Mouse (Mus musculus): ENCODE measurements around the gene Wrap73.

Gene Wrap73

GRCm38 (mm10) chr4:154185001-154185400 lies 42.8 kb downstream of the Wrap73 start:
- DNase-seq (ENCODE audit: low read depth, low spot score): no peak

GRCm38 (mm10) chr4:154186002-154186537 lies 43.9 kb downstream of the Wrap73 start:
- no peak for DNase-seq (ENCODE audit: low read depth, low spot score)

DNA sequence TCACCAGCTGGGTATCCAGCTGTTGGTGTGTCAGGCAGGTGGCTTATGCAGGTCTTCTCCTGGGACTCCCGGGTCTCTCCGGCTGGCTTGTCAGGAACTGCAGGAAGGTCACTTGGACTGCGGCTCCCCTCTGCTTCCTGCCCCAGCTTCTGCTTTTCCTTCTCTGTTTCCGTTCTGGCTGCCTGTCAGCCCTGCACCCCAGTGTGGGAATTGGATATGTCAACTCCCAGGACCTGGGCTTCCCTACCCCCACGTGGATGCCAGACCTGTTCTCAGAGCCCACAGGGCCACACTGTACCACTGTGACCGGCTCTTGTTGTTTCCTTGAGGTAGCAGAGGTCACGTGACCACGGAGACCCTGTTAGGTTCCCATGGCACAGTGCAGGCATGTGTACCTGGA lies 46.8 kb downstream of the Wrap73 start:
- DNase-seq (ENCODE audit: low read depth, low spot score): peak; percentile 13

- DNase-seq (ENCODE audit: low read depth, low spot score): no peak
Measured at GRCm38 (mm10) chr4:154197961-154198360, 55.8 kb downstream of the Wrap73 start.

DNA sequence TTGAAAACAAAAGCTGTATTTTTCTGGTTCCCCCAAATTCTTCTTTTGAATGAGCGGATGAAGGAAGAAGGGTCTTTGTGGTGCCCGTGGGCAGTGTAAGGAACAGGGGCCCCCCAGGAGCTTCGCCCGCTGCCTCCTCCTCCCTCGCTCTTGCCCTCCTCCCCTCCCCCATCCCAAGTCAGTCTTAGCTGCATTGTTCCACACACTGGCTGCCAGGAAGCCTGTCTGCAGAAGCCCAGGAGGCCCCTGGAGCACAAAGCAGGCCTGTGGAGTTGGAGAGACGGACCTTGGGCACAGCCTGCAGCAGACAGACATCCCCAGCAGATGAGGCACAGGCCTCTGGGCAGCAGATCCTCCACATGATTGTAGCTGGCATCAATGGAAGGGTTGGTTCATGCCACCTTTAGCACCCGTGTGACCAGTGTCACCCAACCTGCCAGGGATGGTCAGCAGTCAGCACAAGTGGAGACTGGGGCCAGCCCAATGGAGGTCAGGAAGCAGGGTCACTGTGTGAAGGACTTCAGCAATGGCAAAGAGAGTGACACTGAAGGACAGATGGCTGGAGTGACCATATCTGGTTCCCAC lies 56.3 kb downstream of the Wrap73 start:
- no peak for DNase-seq (ENCODE audit: low read depth, low spot score)

DNA sequence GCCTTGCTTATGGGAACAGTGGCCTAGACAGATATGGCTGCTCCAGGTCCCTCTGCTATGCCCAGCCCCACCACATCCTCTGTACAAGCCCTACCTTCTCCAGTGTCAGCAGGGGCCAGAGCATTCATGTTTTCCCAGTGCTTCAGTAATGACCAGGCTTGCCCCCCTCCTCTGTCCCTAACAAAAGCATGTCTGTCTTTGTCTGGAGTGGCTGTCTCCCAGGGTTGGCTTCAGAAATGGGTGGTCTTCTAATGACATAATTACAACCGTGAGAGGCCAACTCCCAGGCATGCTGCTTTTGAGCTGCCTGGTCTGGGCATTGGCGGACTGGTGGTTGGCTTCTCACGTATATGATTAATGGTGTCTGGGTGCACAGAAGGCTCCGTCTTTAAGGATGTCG lies 59.3 kb downstream of the Wrap73 start:
- no peak for DNase-seq (ENCODE audit: low read depth, low spot score)

DNA sequence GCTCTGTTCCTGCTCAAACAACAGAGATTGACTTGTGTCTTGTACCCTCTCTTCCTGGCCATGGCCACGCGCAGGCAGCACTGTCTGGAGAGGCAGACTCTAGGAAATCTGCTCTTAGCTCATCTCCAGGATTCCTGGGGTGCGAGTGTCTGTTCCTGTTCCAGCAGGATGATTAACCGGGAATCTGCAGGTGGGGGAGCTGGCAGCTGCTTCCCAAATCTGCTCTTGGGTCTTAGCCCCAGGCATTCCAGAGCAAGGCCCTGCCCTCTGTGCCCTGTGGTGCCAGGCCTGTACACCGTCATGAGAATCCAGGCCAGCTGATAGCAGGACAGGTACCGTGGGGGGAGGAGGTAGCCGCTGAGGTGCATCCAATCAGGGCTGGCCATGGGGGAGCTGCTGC lies 62.4 kb downstream of the Wrap73 start:
- DNase-seq (ENCODE audit: low read depth, low spot score): no peak

GRCm38 (mm10) chr4:154205392-154205791 lies 63.2 kb downstream of the Wrap73 start:
- no peak for DNase-seq (ENCODE audit: low read depth, low spot score)

DNA sequence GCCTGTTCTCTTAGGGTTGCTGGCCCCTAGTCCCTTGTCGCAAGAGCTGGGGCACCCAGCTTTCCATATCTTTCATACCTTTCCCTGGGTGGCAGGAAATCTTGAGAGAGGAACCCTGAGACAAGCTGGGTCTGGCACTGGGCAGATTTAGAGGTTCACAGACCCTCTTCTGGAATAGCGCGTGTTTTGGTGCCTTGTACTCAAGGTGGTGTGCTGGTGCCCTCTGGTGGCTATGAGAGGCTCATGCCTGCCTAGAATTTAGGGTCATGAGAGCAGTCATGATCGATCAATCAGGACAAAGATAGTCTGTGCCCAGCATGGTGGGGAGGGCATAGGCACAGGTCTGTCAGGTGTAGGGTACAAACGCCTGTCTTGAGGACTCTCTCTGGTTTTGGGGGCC lies 65.1 kb downstream of the Wrap73 start:
- no peak for DNase-seq (ENCODE audit: low read depth, low spot score)

GRCm38 (mm10) chr4:154209054-154209453 lies 66.9 kb downstream of the Wrap73 start:
- peak; percentile 44 for DNase-seq (ENCODE audit: low read depth, low spot score)

DNA sequence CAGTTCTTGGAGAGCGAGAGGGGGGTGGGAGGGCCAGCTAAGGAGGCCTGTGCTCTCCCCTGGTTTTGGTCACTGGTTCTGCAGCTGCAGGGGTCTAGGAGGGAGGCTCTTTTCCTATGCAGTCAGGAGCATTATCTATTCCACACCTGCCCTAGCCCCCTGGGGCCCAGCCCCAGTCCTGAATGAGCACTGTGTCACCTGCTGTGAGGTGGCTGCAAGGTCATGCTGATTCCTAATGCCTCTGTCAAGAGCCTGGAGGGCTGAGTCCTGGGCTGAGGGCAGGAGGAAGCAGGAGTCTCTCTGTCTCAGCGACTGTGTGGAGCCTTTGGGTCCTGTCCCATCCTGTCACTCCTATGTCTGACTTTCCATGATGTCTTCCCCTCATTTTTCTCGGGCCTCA lies 67.7 kb downstream of the Wrap73 start:
- DNase-seq (ENCODE audit: low read depth, low spot score): no peak

DNA sequence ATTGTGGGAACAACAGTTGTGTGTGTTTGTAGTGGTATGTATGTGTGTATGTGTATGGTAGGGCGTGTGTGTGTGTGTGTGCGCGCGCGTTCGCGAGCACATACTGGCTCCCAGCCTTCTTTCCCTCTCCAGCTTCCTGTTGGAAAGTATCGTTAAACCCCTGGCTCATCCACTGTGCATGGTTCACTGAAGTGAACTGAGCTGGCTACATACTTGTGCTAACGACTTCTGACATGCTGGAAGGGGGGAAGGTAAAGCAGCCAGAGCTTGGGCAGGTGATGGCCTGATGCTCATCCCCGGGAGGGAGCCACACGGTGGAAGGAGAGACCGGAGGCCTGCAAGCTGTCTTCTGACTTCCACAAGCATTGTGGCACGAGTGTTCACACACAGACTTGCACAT lies 69.3 kb downstream of the Wrap73 start:
- DNase-seq (ENCODE audit: low read depth, low spot score): no peak

DNA sequence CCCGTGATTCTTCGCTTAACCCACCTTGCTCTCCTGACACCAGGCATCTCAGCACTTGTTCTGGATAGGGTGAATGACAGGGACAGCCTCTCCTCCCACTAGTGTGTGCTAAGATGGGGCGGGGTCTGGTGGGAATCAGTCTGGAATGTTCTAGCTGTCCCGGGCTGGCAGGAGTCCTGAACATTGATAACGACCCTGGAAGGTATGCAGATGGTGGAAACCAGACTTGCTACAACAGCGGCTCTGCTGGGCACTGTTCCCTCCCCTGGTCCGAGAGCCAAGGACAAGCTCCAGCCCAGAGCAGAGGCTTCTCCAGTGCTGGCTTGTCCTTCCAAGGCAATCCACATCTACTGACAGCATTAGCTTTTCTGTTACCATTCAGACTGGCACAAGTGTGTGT lies 71.4 kb downstream of the Wrap73 start:
- DNase-seq (ENCODE audit: low read depth, low spot score): no peak

GRCm38 (mm10) chr4:154214075-154214474 lies 71.9 kb downstream of the Wrap73 start:
- no peak for DNase-seq (ENCODE audit: low read depth, low spot score)
